Mouse (Mus musculus) layer of hippocampus, postnatal 25 days (tissue): Measurements from ENCODE around the gene Car10. TPM values are rescaled to one million over a fixed set of nuclear protein-coding genes. Genes with fewer than 3 reads are reported as not detected.

Experiments used
- DNase-seq, 2 experiments: peaks; one replicate each; pipeline ENCODE4 v3.0.0; 2022; ENCODE audit warnings: mixed read lengths in 2 of 2, low spot score in 1 of 2; ENCODE audit errors: extremely low spot score in 1 of 2
- total RNA-seq, 2 experiments: library from RNA; stranded (reverse); gene quantifications; 2 replicates each; pipeline ENCODE4 v1.2.3; 2021

Car10 gene
- 10 to 100 TPM; 28.7 to 32.3 TPM for total RNA-seq

DNA sequence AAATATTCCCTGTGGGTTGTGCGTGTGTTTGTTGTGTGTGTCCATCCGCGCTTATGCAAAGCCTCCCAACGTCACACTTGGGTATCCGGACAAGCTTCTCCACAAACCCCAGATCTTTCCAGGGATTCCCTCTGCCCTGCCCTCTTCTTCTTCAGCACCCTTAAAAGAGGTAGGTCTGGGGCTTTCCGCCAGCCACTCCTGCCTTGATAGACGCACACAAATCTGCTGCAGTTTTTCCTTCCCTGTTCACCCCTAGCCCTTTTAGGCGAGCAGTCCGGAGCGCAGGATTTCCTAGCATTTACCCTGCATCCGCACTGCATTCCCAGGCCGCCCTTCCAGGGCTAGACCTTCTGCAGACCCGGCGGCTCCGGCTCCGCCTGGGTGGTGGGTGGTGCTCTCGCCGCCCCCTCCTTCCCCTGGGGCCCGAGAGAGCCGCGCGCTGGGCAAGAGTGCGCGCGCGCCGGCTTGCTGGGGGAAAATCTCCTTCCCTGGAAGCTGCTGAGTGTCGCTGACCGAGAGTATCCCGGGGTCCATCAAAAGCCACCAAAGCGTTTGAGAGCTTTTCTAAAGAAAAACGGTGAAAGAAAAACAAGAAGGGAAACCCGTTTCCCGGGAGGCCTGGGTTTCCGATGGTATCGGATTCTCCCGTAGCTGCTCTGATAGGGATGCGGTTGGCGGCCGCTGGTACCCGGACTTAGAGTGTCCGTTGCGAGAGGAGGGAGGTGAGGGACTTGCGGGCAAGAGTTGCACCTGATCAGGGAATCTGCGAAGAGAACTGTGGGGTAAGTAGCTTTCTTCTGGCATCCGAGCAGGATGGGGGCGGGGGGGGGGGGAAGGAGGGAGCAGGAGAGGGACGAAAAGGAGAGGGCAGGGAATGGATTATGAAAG lies at the start of gene Car10:
Gene Car10, plus strand, starts transcription at position 88 of the 888 bp plus-strand sequence.
- DNase-seq = peak; percentile 17 to 29

GRCm38 (mm10) chr11:93065021-93065420 lies 32.8 kb upstream of the Car10 start:
- no peak for DNase-seq

GRCm38 (mm10) chr11:93065656-93066181 lies 32.1 kb upstream of the Car10 start:
- DNase-seq = no peak

DNA sequence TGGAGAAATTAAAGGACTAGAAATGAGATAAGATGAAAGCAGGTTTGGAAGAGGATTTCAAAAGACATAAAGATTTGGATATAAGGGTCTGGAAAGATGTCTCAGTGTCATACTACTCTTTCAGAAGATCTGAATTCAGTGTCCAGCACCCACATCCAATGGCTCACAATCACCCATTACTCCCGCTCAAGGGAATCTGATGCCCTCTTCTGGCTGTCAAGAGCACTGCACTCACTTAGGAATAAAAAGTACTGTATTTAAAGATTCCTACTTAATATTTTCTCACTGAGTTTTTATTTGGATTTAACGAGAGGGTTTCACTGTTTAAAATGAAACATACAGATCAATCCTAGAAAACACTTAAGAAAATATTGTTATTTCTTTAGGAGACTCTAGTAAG lies 2.2 kb upstream of the Car10 start:
- no peak for DNase-seq

- peak in 1 of 2 experiments; percentile 32 for DNase-seq
These were observed 827 bp upstream of the Car10 start for GRCm38 (mm10) chr11:93097001-93097400.

GRCm38 (mm10) chr11:93097431-93097851 lies 387 bp upstream of the Car10 start:
- DNase-seq = peak; percentile 11 to 13

GRCm38 (mm10) chr11:93098933-93099381 lies 1.1 kb downstream of the Car10 start:
- peak; percentile 19 to 46 for DNase-seq

DNA sequence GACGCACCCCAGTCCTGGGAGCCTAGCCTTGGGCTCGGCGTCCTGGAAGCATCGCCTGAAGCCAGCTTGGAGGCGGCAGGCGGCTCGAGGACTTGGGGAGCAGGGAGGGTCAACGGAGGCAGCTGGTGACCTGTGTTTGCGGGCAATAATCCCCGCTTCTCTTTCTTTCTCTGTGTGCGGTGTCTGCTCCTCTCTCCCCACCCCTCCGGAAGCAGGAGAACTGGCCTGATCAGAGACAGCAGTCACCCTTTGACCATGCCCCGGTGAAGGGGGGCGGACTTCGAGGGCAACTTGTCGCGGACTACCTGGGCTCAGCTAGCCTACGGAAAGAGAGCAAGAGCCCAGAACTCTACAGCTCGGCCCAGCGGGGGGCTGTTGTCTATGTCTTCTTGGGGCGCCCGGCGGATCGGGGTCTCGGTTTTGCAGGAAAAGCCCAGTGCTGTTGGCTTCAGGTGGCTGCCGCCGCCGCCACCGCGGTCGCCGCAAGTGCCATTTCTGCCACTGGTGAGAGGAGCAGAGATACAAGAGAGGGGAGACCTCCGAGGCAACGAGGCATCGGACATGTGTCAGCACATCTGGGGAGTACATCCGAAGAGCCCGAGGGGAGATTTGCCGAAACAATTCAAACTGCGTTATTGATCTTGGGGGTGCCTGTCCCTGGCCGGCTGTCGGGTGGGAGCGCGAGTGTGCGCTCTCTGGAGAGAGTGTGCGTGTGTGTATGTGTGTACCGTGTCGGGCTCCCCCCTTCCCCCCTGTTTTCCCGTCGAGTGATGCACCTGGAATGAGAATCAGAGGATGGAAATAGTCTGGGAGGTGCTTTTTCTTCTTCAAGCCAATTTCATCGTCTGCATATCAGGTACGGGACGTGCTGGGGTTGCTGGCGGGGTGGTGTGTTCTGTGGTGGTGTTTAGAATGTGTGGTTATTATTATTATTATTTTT lies 1.9 kb downstream of the Car10 start:
- peak; percentile 7 to 15 for DNase-seq

GRCm38 (mm10) chr11:93100606-93101005 lies 2.8 kb downstream of the Car10 start:
- DNase-seq = no peak

DNA sequence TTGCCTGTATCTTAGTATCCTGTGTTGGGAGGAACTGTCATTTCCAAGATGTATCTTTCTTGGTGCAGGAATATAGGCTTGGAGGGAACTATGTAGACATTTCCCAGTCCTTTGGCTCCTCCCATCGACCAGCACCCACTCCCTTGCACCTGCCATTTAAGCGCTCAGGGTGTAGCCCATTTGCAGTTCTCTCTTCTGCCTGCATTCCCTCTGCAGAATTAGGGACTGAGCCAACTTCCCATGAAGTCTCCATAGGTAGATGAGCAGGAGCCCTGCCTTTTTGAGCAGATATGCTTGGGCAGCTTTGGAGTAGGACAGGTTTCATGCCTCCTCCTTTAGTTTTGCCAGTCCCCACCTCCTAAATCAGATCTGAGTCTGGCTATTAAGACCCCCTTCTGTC lies 3.3 kb downstream of the Car10 start:
- no peak for DNase-seq

- no peak for DNase-seq
These were observed 4.5 kb downstream of the Car10 start for GRCm38 (mm10) chr11:93102321-93102720.

DNA sequence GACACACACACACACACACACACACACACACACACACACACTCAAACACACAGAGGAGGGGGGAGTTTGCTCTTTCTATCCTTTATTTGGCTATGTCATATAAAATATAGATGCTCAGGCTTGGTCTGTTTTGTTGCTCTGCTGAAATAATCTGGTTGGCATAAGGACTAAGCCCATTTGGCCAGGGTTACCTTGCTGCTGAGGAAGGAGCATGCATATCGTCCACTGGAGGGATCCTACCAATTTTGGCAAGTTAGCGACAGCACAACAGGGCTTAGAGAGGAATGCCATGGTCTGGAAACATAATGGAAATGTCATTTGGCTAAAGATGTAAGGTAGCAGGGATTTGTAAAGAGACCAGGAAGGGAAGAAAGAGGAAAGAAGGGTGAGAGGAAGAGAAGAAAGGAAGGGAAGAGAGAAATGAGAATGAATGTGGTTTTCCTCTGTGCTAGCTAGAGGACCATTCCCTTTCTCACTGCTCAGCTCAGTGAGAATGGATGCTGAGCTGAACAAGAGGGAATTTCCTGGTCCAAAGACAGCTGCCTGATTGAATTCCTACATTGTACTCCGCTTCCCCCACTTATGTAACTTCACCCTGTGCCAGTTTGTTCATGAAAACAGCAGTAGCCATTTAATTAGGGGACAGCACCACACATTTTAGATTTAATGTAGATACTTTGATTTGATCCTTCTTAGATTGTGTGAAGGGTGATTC lies 5.4 kb downstream of the Car10 start:
- DNase-seq = no peak

- DNase-seq = no peak
These were observed 11.6 kb downstream of the Car10 start for GRCm38 (mm10) chr11:93109451-93109850.

- no peak for DNase-seq
These were observed 23.1 kb downstream of the Car10 start for GRCm38 (mm10) chr11:93120766-93121415.

DNA sequence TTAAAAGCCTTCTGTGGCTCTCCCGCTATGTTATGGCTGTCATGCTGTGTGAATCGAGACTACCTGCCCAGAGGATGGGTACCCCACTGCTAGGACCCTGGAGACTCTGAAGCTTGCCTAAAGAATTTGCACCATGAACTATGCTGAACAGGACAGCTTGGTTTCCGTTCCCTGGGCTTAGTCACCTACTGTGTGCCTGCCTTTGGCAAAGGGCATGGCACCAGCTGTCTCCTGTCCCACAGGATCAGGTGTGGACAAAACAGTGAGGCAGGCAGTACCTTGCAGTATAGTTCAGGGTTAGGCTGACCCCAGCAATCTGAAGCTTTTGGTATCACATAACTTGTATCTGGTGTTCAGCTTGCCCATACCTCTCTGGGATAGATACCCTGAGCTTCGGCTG lies 25.9 kb downstream of the Car10 start:
- DNase-seq = no peak

DNA sequence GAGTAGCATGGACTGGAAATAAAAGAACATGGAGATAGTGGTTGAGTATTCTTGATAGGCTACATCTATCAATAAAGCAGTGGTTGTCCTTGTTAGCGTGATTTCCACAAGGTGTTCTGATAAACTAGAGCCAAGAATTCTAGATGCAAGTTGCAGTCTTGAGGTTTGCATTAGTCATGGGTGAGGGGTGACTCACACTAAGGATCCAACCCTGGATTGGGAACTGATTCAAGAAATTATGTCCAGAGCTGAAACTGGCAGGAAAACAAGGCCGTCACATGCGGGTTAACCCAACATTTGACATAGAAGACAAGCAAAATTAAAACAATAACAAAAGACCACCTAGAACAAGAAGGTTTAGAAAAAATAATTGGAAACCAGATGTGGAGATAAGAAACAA lies 28.6 kb downstream of the Car10 start:
- no peak for DNase-seq

DNA sequence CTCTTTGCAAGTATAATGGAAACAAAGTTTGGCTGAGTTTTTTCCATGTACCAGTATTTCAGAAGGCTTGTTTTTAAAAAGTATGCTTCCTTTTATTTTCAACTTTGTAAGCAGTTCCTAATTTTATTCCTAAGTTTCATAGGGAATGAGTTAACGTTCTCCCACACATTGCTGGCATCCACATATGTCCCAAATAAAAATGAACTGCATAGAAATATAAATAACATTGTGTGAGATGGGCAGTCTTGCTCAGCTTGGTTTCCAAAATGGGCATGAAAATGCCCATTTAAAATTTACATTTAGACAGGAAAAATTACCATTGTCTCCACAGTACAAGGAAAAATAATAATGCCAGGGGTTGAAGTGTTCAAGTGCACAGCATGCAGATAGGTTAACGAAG lies 30.7 kb downstream of the Car10 start:
- DNase-seq = no peak

- DNase-seq = no peak
These were observed 40.0 kb downstream of the Car10 start for GRCm38 (mm10) chr11:93137841-93138240.

GRCm38 (mm10) chr11:93141727-93142126 lies 43.9 kb downstream of the Car10 start:
- no peak for DNase-seq

GRCm38 (mm10) chr11:93144544-93144943 lies 46.7 kb downstream of the Car10 start:
- DNase-seq = peak in 1 of 2 experiments; percentile 50
